Mouse (Mus musculus) ES-Bruce4 (cell line): ENCODE data around the gene Ccdc40. TPM values are rescaled to one million over a fixed set of nuclear protein-coding genes. Genes with fewer than 3 reads are reported as not detected.
A peak's percentile ranks its signal among the peaks of the same experiment; 100 is the strongest.

Source experiments
- H3K27ac ChIP-seq: 2 replicates; pipeline ENCODE4 v1.5.1; 2012; ENCODE audit warnings: low read length, inconsistent platforms; ENCODE audit not compliant: insufficient read depth
- H3K27me3 ChIP-seq: 2 replicates; pipeline ENCODE4 v1.6.1; 2012; ENCODE audit warnings: mild to moderate bottlenecking, low read length, inconsistent platforms; ENCODE audit not compliant: control insufficient read depth, poor library complexity, insufficient read depth, severe bottlenecking
- H3K36me3 ChIP-seq: 2 replicates; pipeline ENCODE4 v1.6.1; 2012; ENCODE audit warnings: inconsistent platforms, mild to moderate bottlenecking, low read length, moderate library complexity; ENCODE audit not compliant: control insufficient read depth, poor library complexity, insufficient read depth, severe bottlenecking
- H3K4me1 ChIP-seq: one replicate; pipeline ENCODE4 v1.8.1; 2011; ENCODE audit warnings: low read length; ENCODE audit not compliant: control insufficient read depth, insufficient read depth
- H3K4me3 ChIP-seq: 2 replicates; pipeline ENCODE4 v1.5.1; 2011; ENCODE audit warnings: low read depth, mild to moderate bottlenecking, low read length
- H3K9ac ChIP-seq: 2 replicates; pipeline ENCODE4 v1.6.1; 2012; ENCODE audit warnings: low read depth, mild to moderate bottlenecking, inconsistent platforms; ENCODE audit not compliant: poor library complexity, severe bottlenecking
- H3K9me3 ChIP-seq: replicated peaks from 2 replicates; pipeline ENCODE4 v1.6.1; 2012; ENCODE audit warnings: mild to moderate bottlenecking, low read length, inconsistent platforms; ENCODE audit not compliant: control insufficient read depth, poor library complexity, insufficient read depth, severe bottlenecking
- CTCF ChIP-seq: IDR thresholded peaks from one replicate; pipeline ENCODE4 v1.8.1; 2011; ENCODE audit warnings: low read depth, low read length
- EP300 ChIP-seq: IDR thresholded peaks from 2 replicates; pipeline ENCODE4 v1.6.1; 2011; ENCODE audit warnings: low read depth, low read length; ENCODE audit not compliant: insufficient read depth
- POLR2A ChIP-seq: IDR thresholded peaks from one replicate; pipeline ENCODE4 v1.8.1; 2011; ENCODE audit warnings: low read length; ENCODE audit not compliant: insufficient read depth
- polyA plus RNA-seq: library from polyadenylated mRNA; stranded (reverse); fragments of >200 nt; gene quantifications from 2 replicates; pipeline ENCODE4 v1.2.4, GENCODE M21; 2011; ENCODE audit warnings: low read depth; ENCODE audit not compliant: missing spikeins, insufficient read depth, insufficient read length

The Ccdc40 gene
- polyA plus RNA-seq, 1 experiment, result 4.1 TPM

DNA sequence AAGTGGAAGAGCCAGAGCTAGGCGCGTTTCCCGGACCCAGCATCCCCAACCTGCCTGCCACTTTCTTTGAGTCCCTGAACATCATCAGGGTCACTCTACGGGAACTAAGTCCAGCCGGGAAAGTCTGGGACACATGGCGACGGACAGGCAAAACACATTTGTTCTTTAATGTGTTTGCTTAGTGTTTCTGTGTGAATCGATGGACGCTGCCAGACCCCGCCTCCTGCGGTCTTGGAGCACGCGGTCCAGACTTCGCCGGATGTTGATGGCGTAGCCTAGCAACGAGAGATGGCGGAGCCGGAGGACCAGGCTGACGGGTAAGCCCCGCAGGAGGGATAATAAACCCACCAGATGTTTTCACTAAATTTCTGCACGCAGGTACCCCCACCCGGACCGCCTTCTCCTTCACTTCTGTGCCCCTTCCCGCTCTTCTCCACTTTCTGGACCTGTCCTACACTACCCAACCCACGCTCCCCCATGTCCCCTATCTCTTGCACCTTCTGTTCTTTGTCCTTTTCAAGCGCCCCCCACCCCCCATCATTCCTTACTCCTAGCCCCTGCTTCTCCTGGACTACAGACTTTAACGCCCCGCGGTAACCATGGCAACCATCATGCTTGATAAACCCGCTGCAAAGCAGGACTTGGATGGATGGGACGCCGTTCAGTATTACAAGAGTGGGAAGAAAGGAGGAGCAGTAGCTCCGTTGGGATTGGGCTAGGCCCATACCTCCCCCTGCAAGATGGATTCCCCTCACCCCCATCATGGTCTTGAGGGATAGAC lies 664 bp downstream of the Ccdc40 start:
- H3K4me3 ChIP-seq, result peak overlapping the region; percentile 64
- H3K9me3 ChIP-seq, result no peaks in the 10 kb centered on the region
- no peak overlapping the region for H3K27ac ChIP-seq
- 0 out of 2 replicates have a peak, but pooled peaks cover 3% of the 10 kb centered on the region for H3K27me3 ChIP-seq
- H3K36me3 ChIP-seq, result no peaks in the 10 kb centered on the region
- H3K9ac ChIP-seq, result no peak overlapping the region; the same call in 1 of the 2 replicates
- H3K4me1 ChIP-seq, result no peaks in the 10 kb centered on the region
- TF ChIP-seq CTCF, result no peak
- no peak for TF ChIP-seq POLR2A
- no peak for TF ChIP-seq EP300

DNA sequence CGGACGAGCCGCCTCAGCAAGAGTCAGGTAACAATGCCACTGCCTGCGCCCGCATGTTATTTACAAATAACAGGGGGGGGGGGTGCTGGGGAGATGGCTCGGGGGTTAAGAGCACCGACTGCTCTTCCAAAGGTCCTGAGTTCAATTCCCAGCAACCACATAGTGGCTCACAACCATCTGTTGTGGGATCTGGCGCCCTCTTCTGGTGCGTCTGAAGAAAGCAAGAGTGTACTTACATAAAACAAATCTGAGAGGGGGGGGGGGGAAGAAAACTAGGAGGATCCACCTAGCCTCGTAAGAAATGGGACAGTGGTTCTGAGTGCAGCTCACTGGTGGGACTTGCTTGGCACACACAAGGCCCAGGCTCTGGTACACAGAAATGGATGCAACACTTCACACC lies 6.4 kb downstream of the Ccdc40 start:
- H3K4me3 ChIP-seq, result no peak overlapping the region
- no peaks in the 10 kb centered on the region for H3K9me3 ChIP-seq
- TF ChIP-seq CTCF (peak; percentile 19), EP300 (no peak)
- H3K27ac ChIP-seq, result no peak overlapping the region
- no peak overlapping the region for H3K9ac ChIP-seq
- no peaks in the 10 kb centered on the region for H3K36me3 ChIP-seq
- no peaks in the 10 kb centered on the region for H3K27me3 ChIP-seq
- H3K4me1 ChIP-seq, result peaks cover 8% of the 10 kb centered on the region

DNA sequence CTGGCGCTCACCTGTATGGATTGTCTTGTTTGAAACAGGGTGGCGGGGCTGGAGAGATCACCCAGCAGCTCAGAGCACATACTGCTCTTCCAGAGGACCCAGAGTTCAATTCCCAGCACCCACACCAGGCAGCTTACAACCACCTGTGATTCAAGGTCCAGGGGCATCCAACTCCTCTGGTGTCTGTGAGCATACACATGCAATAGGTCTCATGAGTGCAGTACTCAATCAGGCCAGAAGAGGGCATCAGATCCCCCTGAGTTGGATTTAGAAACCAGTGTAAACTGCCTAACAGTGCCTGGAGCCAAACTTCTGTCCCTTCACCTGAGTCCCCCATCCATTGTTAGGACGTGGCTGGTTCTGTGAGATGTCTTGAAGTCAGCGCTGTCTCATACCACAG lies 7.2 kb downstream of the Ccdc40 start:
- peak; percentile 45 for TF ChIP-seq CTCF
- TF ChIP-seq POLR2A, result no peak
- Histone ChIP-seq H3K9me3 (no peaks in the 10 kb centered on the region), H3K4me3 (no peak overlapping the region), H3K9ac (peak overlapping the region; percentile 29; the same call in 1 of the 2 replicates), H3K36me3 (no peaks in the 10 kb centered on the region), H3K27me3 (no peaks in the 10 kb centered on the region), H3K27ac (0 out of 2 replicates have a peak overlapping the region, but pooled peaks have one; percentile 11), H3K4me1 (peaks cover 12% of the 10 kb centered on the region)

DNA sequence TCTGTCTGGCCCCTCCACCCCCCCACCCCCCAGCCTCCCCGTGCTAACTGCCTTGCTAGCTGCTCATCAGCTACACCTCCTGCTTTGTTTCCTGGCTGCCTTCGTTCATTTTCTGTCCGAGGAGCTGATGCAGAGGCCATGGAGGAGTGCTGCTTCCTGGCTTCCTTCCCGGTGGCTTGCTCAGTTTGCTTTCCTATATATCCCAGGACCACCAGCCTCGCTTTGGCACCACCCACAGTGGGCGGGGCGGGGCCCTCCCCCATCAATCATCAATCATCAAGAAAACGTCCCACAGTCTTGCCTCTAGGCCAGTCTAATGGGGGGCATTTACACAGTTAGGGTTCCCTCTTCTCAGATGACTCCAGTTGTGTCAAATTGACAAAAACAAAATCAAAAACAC lies 8.0 kb downstream of the Ccdc40 start:
- Histone ChIP-seq H3K4me1 (peaks cover 12% of the 10 kb centered on the region), H3K27me3 (no peaks in the 10 kb centered on the region), H3K27ac (no peak overlapping the region), H3K4me3 (no peak overlapping the region), H3K9me3 (no peaks in the 10 kb centered on the region), H3K36me3 (no peaks in the 10 kb centered on the region), H3K9ac (peak overlapping the region; percentile 29; the same call in 1 of the 2 replicates)
- TF ChIP-seq CTCF (no peak), POLR2A (no peak), EP300 (no peak)

DNA sequence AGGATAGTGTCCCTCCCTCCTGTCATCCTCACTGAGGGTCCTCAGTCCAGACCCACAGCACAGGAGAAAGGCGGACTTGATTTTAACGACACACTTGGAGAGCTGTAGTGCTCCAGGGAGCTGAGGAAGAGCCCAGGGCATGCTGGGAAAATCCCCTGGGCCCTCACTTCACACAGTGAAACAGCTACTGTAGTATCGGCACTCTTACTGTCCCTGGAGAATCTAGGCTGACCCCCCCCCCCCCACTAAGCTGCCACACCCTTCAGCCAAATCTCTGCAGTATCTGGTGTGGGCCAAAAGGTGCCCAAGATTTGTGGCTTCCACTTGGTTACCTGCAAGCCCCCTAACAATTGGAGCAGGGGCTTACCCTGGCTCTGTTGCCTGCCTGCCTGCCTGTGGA lies 8.6 kb downstream of the Ccdc40 start:
- Histone ChIP-seq H3K9ac (no peak overlapping the region), H3K4me3 (no peak overlapping the region), H3K27ac (no peak overlapping the region), H3K9me3 (no peaks in the 10 kb centered on the region), H3K4me1 (peaks cover 12% of the 10 kb centered on the region), H3K36me3 (no peaks in the 10 kb centered on the region), H3K27me3 (no peaks in the 10 kb centered on the region)
- no peak for TF ChIP-seq CTCF
- TF ChIP-seq EP300, result no peak
- TF ChIP-seq POLR2A, result no peak

DNA sequence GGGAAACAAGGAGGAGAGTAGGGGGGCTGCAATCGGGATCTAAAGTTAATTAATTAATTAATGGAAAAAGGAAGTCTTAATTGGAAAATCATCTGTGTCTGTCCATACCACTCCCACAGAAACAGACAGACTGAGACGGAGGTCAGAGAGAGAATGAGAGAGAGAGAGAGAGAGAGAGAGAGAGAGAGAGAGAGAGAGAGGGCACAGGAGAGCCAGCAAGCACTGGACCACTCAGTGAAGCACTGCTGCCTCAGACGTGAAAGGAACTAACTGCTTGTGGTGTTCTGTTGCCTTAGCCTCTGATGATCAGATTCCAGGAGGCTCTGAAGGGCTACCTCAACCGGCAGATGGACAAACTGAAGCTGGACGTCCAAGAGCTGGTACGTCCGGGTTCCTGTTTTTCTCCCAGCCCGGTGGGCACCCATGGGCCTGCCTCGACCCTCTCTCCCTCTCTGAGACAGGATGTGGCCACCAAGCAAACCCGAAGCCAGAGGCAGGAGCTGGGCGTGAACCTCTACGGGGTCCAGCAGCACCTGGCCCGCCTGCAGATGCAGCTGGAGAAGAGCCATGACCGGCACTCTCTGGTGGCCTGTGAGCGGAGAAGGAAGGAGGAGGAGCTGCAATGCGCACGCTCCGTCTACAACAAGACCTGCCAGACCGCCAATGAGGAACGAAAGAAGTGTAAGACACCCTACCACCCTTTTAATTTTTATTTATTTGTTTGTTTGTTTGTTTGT lies 9.4 kb downstream of the Ccdc40 start:
- Histone ChIP-seq H3K9me3 (no peaks in the 10 kb centered on the region), H3K27me3 (no peaks in the 10 kb centered on the region), H3K4me3 (peak overlapping the region; percentile 38), H3K27ac (no peak overlapping the region), H3K4me1 (peaks cover 15% of the 10 kb centered on the region), H3K36me3 (no peaks in the 10 kb centered on the region), H3K9ac (peak overlapping the region; percentile 19)
- TF ChIP-seq CTCF, result no peak
- no peak for TF ChIP-seq EP300
- no peak for TF ChIP-seq POLR2A
